Mouse (Mus musculus) embryonic stem cell, embryonic (primary cell): ENCODE data around the gene Grhl1.
"Not testable (repeated sequence)": the region's sequence is repeated elsewhere in the genome, so short reads cannot be mapped to it uniquely, and the experiment has no call there.

Experiments
- CTCF ChIA-PET, 4 experiments: fragments of 300-600 bp in 2 of 4; fragments of 350-600 bp in 2 of 4; sonication (Branson Sonifier 250); formaldehyde crosslinking; loops; one replicate each; lab custom pipeline; 2022; ENCODE audit warnings: inconsistent platforms in 2 of 4; lab: Charles Lee
- POLR2A ChIA-PET, 4 experiments: fragments of 300-600 bp in 2 of 4; fragments of 350-600 bp in 2 of 4; sonication (Branson Sonifier 250); formaldehyde crosslinking; loops; one replicate each; lab custom pipeline; 2022; ENCODE audit warnings: antibody characterized with exemption in 4 of 4, inconsistent platforms in 1 of 4; lab: Charles Lee

Grhl1 gene

DNA sequence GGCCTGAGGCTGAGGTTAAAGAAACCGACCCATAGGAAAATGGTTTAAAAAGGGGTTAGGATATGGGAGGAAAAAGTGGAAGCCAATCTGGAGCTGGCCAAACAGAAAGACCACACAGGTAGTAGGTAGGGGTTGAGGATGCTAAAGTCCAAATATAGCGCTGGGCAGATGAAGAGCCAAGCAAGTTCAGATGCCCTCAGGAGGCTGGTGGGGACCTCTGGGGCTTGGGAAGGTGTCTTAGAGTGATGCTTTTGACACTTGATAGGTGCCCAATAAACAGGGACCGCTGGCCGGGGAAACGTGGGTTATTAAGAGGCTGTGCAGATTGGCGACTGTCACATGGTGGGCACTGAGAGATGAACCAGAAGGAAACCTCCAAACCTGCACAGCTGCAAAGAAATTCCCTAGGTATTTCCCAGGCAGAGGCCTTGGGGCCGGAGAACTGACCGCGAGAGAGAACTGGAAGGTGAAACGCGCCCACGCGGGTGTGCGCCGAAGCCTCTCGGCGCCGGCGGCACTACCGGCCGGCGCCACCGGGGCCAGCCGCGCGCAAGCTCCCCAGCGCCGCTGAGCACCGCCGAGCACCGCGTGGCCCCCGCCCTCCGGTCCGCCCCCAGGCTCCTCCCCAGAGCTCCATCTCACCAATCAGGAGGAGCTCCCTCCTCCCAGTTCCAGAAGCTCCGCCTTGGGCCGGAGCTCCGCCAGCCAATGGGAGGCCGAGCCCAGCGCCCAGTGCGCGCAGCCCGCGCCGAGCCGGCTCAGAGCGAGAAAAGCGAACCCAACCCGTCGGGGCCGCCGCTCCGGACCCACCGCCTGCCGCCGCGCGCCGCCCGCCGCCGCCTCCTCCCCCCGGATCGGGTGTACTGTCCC, at the start of gene Grhl1:
Grhl1 (plus strand) TSS at position 761 of the 870 bp plus-strand sequence.
- CTCF ChIA-PET: interaction anchor here in 3 of 4 experiments (0.6 to 2.4 kb wide), 9 partner anchors 23 to 354 kb away, joined by 3 to 17 read pairs (median 3); no protein-coding TSS in a partner anchor
- POLR2A ChIA-PET: interaction anchor here in 3 of 4 experiments (0.5 to 2.6 kb wide), 44 partner anchors 8 to 524 kb away, joined by 3 to 20 read pairs (median 4); partner anchors contain the start of genes Rrm2 (in 2 of the 3) and Taf1b (in 2 of the 3)

GRCm38 (mm10) chr12:24525065-24525464, 47.0 kb upstream of the Grhl1 start:
- CTCF ChIA-PET, POLR2A ChIA-PET: not testable (repeated sequence)

GRCm38 (mm10) chr12:24536390-24536789, 35.7 kb upstream of the Grhl1 start:
- CTCF ChIA-PET: no interaction called here
- POLR2A ChIA-PET: interaction anchor here in 2 of 4 experiments (0.5 to 0.9 kb wide), 2 partner anchors 34 to 93 kb away, joined by 3 read pairs; no protein-coding TSS in a partner anchor

GRCm38 (mm10) chr12:24537201-24537600, 34.9 kb upstream of the Grhl1 start:
- ChIA-PET CTCF (no interaction called here), POLR2A (no interaction called here)

- CTCF ChIA-PET: no interaction called here
- POLR2A ChIA-PET: interaction anchor here in 1 of 4 experiments (1.1 kb wide), 1 partner anchor 14 kb away, joined by 3 read pairs; no protein-coding TSS in a partner anchor
These were observed 34.1 kb upstream of the Grhl1 start for GRCm38 (mm10) chr12:24537965-24538364.

DNA sequence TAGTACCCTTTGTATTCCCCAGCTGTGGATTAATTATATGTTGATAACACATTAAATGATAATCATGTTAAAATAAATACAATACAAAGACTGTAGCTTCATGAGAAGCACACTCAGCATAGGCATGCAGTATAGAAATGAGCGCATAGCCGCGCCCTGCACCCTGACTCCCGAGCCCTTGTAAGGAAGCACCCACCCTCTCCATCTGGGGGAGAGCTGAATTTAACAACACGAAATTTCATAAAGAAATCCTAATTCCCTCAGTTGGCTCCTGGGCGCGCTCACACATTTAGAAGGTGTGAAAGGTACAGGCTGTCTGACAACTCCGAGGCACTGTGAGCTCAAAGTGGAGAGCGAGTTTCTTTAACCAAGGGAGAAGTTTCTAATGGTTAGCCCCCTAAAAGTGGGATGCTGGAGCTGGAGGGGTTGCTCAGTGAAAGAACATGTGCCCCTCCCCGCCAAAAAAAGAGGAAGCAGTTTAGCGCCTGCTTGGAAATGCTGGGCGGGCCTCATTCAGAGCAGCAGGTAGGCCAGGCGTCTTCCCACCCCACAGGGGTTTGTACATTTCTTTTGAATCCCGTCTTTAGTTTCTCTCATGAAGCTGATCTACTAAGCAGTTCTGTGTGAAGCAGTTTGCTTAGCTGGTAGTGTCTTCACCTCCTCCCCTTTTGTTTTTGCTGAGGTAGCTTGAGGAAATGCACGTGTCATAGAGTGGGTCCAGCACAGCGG, 30.5 kb upstream of the Grhl1 start:
- ChIA-PET CTCF (no interaction called here), POLR2A (interaction anchor here (0.6 to 1.4 kb wide), 6 partner anchors 19 to 180 kb away, joined by 3 to 4 read pairs (median 4); partner anchors contain the start of genes Grhl1 (in 1 of the 4) and Klf11 (in 1 of the 4))

- CTCF ChIA-PET: interaction anchor here in 1 of 4 experiments (0.9 kb wide), 1 partner anchor 24 kb away, joined by 3 read pairs; the partner anchor contains the start of gene Grhl1
- POLR2A ChIA-PET: no interaction called here
These were observed 24.4 kb upstream of the Grhl1 start for GRCm38 (mm10) chr12:24547686-24548085.

DNA sequence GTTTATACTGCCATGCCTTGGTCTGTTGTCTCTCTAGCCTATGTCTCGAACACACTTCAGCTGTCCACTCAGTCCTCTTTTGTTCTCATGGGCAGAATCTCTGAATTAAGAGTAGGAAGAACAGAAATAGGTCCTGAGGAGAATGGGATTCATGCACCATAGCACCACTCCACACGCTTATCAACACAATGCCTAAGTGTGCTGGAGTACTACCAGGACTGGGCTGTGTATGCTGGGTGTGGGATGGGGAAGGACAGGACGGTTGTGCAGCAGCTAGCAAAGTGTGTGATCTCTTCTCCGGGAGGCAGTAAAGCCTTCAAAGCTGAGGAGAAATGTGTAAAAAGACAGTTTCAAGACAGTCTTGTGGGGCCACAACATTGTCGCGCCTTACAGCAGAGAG, 23.2 kb upstream of the Grhl1 start:
- ChIA-PET POLR2A (interaction anchor here in 1 of 4 experiments (1.1 kb wide), 1 partner anchor 20 kb away, joined by 3 read pairs; no protein-coding TSS in a partner anchor), CTCF (interaction anchor here in 1 of 4 experiments (0.9 kb wide), 1 partner anchor 23 kb away, joined by 3 read pairs; the partner anchor contains the start of gene Grhl1)

DNA sequence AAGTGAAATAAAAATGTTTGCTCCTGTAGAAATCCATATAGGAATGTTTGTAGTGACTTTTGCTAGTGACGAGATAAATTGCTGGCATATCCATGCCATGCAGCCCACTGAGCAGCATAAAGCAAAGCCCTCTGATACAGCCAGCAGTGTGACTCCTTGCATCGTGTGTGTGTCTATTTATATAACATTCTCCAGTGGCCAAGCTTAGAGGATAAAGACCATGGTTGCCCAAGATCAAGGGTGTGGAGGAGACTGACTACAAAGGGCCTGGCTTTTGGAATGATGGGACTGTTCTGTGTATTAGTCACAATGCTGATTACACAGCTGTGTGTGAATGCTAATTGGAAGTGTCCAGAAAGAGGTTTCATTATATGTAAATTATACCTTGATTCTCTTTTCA, 19.6 kb upstream of the Grhl1 start:
- POLR2A ChIA-PET: interaction anchor here in 1 of 4 experiments (1.0 kb wide), 1 partner anchor 14 kb away, joined by 3 read pairs; no protein-coding TSS in a partner anchor
- CTCF ChIA-PET: no interaction called here

DNA sequence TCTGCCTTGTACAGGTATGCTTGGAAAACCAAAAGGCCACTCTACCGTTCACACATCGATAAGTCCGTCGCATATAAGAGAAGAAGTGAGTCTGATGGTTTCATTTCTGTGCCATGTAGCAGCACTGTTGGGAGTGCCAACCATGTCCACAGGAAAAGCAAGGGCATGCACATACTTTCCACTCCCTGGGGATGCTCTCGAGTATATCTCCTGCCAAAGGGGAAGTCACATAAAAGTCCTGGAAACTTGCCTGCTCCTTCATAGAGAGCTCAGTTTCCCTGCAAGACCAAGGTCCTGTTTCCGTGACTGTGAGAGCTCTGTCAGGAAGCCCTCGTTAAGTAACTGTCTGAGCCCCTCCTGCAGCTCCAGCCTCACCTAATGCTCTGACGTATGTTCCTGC, 16.1 kb upstream of the Grhl1 start:
- ChIA-PET CTCF (no interaction called here), POLR2A (no interaction called here)

DNA sequence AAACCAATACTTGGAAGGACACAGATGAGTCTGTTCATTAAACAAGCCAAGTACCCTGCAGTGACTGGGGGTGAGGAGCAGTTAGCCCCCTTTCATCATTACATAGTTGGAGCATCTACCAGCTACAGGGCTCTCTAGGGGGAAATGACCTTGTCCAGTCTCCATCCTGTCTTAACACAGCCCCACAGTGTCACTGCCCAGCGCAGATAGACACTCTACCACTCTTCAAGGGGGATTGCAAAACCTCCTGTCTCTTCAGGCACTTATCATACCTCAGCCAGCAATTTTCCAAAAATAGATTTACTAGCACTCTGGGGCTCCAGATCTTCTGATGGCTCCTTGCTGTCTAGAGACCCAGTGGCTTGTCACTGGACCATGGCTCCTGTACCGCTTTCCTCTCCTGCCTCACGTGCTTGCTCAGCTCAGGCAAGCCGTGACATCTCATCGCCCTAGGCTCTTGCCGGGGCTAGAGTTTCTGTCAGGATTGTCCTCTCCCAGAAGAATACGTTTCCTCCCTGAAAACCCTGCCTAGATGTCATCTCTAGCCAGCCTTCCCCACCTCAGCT, 8.6 kb upstream of the Grhl1 start:
- POLR2A ChIA-PET: interaction anchor here in 2 of 4 experiments (0.9 to 1.1 kb wide), 2 partner anchors 8 to 25 kb away, joined by 3 read pairs; partner anchors contain the start of gene Grhl1 (in 1 of the 2)
- CTCF ChIA-PET: interaction anchor here in 1 of 4 experiments (1.1 kb wide), 1 partner anchor 67 kb away, joined by 3 read pairs; no protein-coding TSS in a partner anchor

GRCm38 (mm10) chr12:24565311-24565710, 6.8 kb upstream of the Grhl1 start:
- POLR2A ChIA-PET: interaction anchor here in 1 of 4 experiments (2.0 kb wide), 1 partner anchor 30 kb away, joined by 4 read pairs; no protein-coding TSS in a partner anchor
- CTCF ChIA-PET: interaction anchor here in 1 of 4 experiments (0.6 kb wide), 1 partner anchor 35 kb away, joined by 3 read pairs; no protein-coding TSS in a partner anchor

- POLR2A ChIA-PET: interaction anchor here in 1 of 4 experiments (1.3 kb wide), 1 partner anchor 33 kb away, joined by 3 read pairs; no protein-coding TSS in a partner anchor
- CTCF ChIA-PET: interaction anchor here in 1 of 4 experiments (1.1 kb wide), 1 partner anchor 33 kb away, joined by 3 read pairs; no protein-coding TSS in a partner anchor
These were observed 4.5 kb upstream of the Grhl1 start for GRCm38 (mm10) chr12:24567606-24568005.

- ChIA-PET CTCF (interaction anchor here in 3 of 4 experiments (0.7 to 2.4 kb wide), 6 partner anchors 24 to 125 kb away, joined by 3 to 17 read pairs (median 3); no protein-coding TSS in a partner anchor), POLR2A (interaction anchor here in 3 of 4 experiments (0.6 to 2.6 kb wide), 34 partner anchors 9 to 523 kb away, joined by 3 to 20 read pairs (median 4); partner anchors contain the start of genes Taf1b (in 2 of the 3) and Rrm2 (in 1 of the 3))
These were observed 565 bp downstream of the Grhl1 start for GRCm38 (mm10) chr12:24572421-24573274.

DNA sequence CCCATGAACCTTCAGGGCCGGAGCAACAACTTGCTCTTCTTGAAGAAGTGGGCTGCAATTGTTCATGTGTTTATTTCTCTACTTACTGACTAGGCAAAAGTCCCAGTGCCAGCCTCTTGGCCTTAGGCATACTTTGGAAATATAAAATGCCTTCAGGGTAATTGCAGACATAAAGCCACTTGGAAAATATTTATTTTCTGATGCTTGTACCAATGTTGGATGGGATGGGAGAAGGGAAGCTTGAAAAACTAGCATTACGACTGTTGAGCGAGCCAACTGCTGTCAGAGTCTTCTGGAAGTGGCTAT, 1.1 kb downstream of the Grhl1 start:
- ChIA-PET CTCF (no interaction called here), POLR2A (interaction anchor here in 2 of 4 experiments (1.2 to 2.6 kb wide), 6 partner anchors 17 to 58 kb away, joined by 3 to 10 read pairs (median 6); no protein-coding TSS in a partner anchor)

DNA sequence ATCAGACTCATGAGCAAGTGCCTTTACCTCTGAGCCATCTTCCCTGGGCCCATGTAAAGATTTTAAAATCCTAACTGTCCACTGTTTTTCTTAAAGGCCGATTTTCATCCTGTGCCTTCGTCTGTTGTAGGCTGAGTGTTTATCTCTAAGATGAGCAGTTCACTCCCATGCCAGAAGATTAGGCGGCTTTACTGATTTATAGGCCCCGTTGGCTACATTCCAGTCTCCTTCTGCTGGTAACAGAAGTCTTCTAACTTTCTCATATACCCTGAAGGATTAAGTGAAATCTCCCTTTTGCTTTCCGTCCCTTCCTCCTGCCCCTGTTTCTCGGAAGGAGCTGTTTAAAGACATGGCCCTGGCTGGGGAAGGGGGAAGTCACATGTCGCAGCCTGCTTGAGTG, 2.8 kb downstream of the Grhl1 start:
- POLR2A ChIA-PET: interaction anchor here in 2 of 4 experiments (0.8 to 1.7 kb wide), 3 partner anchors 19 to 77 kb away, joined by 3 to 7 read pairs (median 3); partner anchors contain the start of gene Taf1b (in 1 of the 2)
- CTCF ChIA-PET: interaction anchor here in 2 of 4 experiments (0.5 to 1.0 kb wide), 2 partner anchors 26 to 128 kb away, joined by 3 read pairs; no protein-coding TSS in a partner anchor

DNA sequence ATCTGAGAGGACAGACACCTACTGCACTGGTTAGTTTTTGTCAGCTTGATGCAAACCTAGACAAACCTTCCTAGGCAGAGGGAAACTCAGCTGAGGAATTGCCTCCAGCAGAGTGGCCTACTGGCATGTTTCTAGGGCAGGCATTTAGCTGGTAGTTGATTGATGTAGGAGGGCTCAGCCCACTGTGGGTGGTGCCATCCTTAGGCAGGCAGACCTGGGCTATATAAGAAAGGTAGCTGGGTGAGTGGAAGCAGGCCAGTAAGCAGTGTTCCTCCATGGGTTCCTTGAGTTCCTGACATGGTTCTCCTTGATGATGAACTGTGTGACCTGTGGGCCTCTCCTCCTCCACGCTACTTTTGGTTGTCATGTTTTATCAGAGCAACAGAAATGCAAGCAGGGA, 8.4 kb downstream of the Grhl1 start:
- ChIA-PET POLR2A (interaction anchor here in 3 of 4 experiments (1.1 to 2.3 kb wide), 5 partner anchors 8 to 19 kb away, joined by 3 to 11 read pairs (median 3); partner anchors contain the start of gene Grhl1 (in 2 of the 3)), CTCF (interaction anchor here in 1 of 4 experiments (1.5 kb wide), 1 partner anchor 23 kb away, joined by 4 read pairs; no protein-coding TSS in a partner anchor)
